Mouse (Mus musculus): ENCODE data around the gene H1foo.
A peak's percentile ranks its signal among the peaks of the same experiment; 100 is the strongest.

Gene H1foo

GRCm38 (mm10) chr6:115986472-115987095, 41.8 kb downstream of the H1foo start:
- no peak for DNase-seq (ENCODE audit: low spot score in 2 of 2)

DNA sequence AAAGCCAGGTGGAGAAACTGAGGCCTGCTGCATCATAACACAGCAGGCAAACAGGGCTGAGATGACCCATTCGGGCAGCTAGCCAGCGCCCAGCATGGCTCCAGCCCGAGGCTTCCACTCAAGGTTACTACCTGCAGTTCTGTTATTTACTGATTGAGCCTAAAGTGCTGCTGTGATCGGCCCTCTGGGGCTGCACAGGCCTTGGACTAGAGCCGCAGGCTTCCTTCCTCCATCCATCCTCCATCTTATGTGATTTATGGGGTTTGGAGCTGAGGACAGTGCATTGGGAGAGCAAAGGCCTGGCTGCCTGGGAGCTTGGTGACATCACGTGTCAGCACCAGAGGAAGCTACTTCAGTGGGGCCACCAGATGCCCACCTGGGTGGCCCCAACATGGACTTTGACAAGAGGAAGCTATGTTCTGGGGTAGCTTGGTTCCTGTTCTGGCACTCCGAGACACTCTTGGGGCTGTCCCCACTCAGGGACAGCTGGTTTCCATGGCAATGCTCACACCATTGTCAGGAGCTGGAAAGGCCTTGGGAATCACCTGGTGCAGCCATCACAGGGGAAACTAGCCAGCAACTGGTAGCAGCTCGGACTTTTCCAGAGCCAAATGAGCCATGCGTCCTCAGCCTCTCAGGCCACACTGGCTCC, 42.5 kb downstream of the H1foo start:
- DNase-seq (ENCODE audit: low spot score in 2 of 2), result no peak

DNA sequence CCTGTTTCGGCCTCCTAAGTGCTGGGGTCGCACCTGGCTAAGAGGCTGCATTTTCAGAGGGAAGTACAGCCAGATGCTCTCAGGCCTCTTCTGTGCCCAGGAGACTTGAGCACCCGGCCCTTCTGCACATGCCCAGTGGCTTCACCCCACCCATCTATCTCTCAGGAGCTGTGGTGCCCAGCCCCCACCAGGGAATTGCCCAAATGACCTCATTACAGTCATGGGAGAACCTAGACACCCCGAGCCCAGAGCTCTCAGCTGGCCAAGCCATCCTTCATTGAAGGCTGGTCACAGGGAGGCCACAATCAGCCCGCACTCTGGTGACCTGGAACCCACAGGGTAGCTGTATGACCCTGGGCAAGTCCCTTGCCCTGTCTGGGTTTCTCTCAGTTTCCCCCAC, 44.3 kb downstream of the H1foo start:
- DNase-seq (ENCODE audit: low spot score in 2 of 2), result no peak

GRCm38 (mm10) chr6:115989607-115990006, 44.9 kb downstream of the H1foo start:
- DNase-seq (ENCODE audit: low spot score in 2 of 2), result no peak

DNA sequence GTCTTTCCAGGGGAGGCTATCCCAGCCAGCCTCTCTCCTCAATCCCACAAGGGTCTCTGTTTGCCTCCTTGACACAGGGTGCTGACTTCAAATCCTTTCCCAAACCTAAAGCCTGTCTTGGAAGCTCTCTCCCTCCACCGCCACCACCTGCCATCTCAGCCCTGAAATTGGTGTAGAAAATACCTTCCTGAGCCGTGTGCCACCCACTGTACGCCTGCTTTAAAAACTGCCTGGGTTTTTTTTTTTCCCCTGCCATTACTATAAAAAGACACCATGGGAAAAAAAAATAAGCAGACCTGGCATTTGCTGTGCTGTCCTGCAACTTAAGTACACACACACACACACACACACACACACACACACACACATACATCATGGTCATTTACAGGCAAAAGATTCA, 45.3 kb downstream of the H1foo start:
- DNase-seq (ENCODE audit: low spot score in 2 of 2), result no peak

- no peak for DNase-seq (ENCODE audit: low spot score in 2 of 2)
These were observed 45.7 kb downstream of the H1foo start for GRCm38 (mm10) chr6:115990479-115990878.

GRCm38 (mm10) chr6:115991108-115991880, 46.6 kb downstream of the H1foo start:
- no peak for DNase-seq (ENCODE audit: low spot score in 2 of 2)

DNA sequence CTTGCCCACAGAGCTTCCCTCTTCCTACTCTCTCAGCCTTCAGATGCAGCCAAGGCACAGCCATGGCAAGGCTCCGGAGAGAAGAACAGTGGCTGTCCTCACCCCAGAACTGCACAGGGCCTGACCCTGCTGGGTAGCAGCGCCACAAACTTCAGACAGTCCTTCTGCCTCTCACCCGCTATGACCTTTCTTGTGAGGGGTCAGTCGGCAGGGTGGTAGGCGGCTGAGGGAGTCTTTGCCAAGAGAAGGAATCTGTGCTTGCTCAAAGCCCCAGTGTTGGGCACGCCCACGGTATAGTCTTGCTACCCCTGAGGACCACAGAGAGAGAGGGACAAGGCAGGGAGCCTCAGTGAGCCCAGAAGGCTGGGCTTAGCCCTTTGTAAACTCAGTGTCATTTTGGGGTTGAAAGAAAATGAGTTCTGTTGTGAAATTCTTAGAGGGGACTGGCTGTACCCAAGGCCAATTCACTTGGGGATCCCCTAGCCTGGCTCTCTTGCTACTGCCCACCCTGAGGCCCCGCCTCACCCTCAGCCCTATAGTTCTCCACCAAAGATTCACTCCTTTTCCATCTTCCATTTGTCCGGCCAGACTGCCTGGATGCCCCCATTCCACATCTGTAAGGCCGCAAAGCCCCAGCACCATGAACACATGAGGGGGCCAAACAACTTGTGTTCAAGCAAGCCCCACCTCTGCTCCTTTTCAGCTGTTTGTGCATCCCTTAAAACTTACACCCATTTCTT, 47.3 kb downstream of the H1foo start:
- DNase-seq (ENCODE audit: low spot score in 2 of 2), result no peak

DNA sequence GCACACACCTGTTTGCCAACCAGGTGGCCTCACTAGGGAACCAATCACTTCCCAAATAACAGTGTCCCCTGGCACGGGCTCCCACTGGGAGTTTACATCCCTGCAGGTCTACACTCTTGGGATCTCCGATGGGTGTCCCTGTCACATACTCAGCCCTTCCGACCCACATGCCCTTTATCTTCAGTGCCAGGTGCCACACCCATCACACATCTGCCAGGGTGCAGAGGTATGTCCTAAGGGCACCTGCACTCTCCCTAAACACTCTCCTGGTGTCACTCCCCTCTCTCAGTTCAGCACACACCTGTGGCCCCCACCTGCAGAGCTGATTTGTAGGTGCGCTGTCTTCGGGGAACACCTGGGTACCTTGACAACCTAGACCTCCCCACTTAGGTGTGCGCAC, 48.2 kb downstream of the H1foo start:
- DNase-seq (ENCODE audit: low spot score in 2 of 2), result no peak

GRCm38 (mm10) chr6:115993463-115994145, 48.9 kb downstream of the H1foo start:
- DNase-seq (ENCODE audit: low spot score in 2 of 2), result no peak

DNA sequence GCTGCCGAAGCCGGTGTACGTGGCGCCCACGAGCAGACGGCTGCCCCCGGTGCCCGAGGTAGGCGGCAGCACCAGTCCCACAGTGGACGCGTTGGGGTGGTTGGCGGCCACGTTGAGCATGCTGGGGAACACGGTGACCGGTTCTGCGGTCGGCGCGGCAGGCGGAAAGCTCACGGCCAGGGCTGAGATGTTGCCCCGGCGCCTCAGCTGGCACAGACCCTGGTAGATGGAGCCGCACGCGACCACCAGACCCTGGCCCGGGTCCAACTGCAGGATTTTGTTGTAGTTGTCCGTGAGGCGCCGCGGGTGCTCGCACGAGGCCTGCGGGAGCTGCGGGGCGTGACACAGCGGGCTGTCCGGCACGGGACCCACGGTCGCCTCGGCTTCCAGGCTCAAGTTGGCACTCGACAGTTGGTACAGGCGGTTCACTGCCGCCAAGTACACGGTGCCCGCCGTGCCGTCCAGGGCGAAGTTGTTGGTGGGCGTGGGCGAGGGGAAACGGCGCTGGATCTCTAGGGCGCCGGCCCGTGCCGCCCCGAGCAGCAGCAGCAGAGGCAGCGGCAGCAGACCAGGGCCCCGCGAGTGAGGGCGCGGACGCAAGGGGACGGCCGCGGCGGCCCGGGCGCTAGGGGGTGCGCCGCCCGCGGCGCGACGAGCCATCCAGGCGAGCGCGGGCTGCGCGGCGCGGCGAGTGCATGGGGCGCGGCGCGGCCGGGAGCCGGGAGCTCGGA, 49.6 kb downstream of the H1foo start:
- DNase-seq (ENCODE audit: low spot score in 2 of 2), result no peak

- DNase-seq (ENCODE audit: low spot score in 2 of 2), result peak; percentile 69 to 78
These were observed 50.3 kb downstream of the H1foo start, which contains the start of gene Plxnd1 for GRCm38 (mm10) chr6:115994877-115995520. TSS of gene Plxnd1 (minus strand) at chr6:115995005.

DNA sequence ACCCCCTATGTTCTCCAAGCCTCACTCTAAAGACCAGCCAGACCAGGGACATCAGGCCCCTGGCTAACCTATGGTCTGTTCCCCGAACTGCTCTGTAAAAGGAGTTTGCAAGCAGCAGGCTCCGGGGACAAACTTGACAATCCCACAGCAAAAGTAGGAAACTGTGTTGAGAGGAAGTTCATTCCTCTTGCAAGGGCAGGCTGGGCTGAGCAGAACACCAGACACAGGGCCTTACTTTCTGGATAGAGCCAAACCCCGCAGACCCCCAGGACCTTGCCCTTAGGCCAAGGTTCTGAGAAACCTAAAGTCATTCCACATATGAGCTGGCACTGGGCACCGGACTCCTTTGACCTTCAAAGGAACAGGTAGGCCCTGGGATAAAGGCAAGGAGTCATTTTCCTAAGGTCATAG, 50.8 kb downstream of the H1foo start:
- DNase-seq (ENCODE audit: low spot score in 2 of 2), result no peak

DNA sequence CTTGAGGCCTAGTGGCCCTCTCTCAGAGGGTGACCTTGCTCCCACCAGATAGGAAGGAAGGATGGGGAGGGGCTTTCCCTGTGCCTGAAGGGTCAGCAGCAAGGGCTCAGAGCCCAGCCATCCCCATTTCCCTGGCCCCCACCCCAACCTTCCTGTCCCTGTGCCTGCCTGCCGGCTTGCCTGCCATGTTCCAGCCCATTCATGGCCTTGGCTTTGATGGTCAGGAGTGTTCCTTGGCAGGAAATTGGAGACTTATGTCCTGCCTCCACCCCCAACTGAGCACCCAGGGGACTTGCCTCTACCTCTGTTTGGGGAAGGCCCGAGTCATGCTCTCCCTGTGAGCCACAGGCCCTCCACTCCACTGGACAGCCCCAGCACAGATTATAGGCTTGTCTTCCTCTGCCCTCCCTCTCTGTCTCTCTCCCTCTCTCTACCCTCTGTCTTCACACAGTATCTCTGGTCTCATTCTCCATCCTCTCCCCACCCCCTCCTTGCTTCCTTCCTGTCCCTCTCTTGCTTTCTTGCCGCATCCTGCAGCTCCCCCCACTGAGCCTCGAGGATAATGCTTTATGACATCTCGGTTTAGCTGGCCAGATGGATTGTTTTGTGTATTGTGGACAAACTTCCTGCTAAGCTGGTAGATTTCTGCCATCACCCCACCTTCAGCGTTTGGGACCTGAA, 51.6 kb downstream of the H1foo start:
- DNase-seq (ENCODE audit: low spot score in 2 of 2), result no peak

DNA sequence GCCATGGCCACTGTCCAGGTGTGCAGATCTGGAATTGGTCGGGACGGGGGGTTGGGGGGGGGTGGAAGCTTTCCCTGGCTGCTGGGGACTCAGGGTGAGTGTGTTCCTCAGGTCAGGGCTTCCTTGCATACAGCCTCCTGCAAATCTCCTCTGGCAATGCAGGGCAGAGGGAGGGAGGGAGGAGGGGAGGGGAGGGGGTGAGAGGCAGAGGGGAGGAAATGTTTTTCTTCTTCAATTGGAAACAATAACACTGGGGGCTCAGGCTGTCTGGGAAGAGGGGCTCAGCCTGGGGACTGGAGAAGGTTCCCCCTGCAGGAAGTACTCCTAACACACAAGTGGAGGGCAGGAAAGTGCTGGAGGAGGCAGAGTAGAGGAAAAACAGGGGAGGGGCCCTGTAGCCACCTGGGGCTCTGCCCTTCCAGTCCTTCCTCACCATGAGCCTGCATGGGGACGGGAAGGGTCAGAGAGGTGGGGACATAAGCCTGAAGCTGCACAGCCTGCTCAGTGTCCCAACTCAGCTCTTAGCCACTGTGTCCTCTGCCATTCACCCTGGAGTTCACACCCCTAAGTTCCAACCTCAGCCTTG, 53.1 kb downstream of the H1foo start:
- DNase-seq (ENCODE audit: low spot score in 2 of 2), result no peak

- DNase-seq (ENCODE audit: low spot score in 2 of 2), result no peak
These were observed 54.0 kb downstream of the H1foo start for GRCm38 (mm10) chr6:115998758-115999157.

DNA sequence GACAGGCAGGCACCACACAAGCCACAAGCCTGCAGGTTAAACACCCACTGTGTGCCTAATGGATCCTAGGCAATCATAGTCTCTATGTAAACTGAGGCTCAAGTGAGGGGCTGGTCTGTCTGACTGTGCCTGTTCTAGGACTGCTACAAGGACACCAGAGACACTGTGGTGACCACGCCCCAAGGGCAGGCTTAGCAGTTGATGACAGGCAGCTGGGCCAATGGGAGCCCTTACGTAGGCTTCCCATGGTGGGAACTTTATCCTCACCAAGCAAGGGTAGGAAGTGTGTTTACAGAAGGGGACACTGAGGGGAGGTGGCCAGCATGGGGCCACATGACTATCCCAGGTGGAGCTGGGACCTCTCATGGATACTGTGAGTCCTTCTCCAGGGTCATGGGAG, 54.5 kb downstream of the H1foo start:
- no peak for DNase-seq (ENCODE audit: low spot score in 2 of 2)

Measured in frontal cortex, postnatal 14 days (tissue).